Mouse (Mus musculus) forelimb bud, embryonic 11.5 days (tissue): ENCODE results near the gene Lpin3.

Experiments used
- DNase-seq: peaks from one replicate; pipeline ENCODE4 v3.0.0-alpha.2; 2012; ENCODE audit warnings: low read depth, low spot score

Gene Lpin3

DNA sequence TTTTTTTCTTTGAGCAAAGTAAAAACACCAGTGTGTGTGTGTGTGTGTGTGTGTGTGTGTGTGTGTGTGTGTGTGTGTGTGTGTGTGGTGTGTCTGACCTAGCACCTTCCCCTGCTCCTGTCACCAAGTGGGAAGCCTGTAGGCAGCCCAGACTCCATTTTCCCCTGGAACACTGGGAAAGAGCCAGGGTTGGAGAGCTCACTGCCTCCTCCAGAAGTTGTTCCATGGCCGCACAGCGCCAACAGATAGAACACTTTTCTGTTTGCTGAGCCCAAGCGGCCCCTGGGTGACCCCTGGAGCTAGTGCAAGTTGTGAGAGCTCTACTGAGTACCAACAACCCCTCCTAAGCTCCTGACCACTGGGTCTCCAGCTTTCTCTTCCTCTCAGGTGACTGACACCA is 52.5 kb downstream of the Lpin3 start:
- no peak for DNase-seq

GRCm38 (mm10) chr2:160933890-160934289 is 53.4 kb downstream of the Lpin3 start:
- no peak for DNase-seq

DNA sequence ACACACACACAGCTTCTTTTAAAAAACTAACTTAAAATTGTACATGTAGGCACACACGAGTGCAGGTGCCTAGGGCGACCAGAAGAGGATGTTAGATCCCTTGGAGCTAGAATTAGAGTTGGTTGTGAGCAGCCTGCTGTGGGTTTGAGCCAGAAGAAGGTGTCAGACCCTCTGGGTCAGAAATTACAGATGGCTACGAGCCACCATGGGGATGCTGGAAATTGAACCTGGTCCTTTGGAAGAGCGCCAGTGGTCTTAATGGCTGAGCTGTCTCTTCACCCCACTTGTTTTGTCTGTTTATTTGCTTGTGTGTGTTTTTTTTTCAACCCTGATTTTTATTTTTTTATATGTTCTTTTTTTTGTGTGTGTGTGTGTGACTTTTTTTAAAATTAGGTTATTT is 54.0 kb downstream of the Lpin3 start:
- no peak for DNase-seq

GRCm38 (mm10) chr2:160940930-160941709 is 60.6 kb downstream of the Lpin3 start:
- DNase-seq: no peak

GRCm38 (mm10) chr2:160942443-160942842 is 62.0 kb downstream of the Lpin3 start:
- DNase-seq: no peak

GRCm38 (mm10) chr2:160951595-160951994 is 71.1 kb downstream of the Lpin3 start:
- no peak for DNase-seq

GRCm38 (mm10) chr2:160953131-160953873 is 72.8 kb downstream of the Lpin3 start:
- DNase-seq: no peak

DNA sequence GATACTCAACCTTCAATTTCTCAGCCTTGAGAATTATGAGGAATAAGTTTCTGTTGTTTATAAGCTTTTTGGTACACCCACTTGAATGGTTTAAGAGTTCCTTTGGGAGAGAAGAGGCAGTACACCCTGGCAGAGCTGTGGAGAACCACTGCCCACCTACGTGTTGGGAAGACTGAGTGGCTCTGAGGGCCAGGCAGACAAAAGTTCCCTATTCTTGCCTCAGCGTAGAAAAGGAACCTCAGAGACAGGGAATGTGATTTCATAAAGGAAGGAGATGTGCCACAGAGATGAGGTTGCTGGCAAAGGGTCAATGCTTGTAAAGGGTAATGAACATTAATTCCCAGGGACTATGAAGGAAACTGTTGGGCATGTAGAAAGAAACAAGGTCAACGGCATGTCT is 74.1 kb downstream of the Lpin3 start:
- no peak for DNase-seq

DNA sequence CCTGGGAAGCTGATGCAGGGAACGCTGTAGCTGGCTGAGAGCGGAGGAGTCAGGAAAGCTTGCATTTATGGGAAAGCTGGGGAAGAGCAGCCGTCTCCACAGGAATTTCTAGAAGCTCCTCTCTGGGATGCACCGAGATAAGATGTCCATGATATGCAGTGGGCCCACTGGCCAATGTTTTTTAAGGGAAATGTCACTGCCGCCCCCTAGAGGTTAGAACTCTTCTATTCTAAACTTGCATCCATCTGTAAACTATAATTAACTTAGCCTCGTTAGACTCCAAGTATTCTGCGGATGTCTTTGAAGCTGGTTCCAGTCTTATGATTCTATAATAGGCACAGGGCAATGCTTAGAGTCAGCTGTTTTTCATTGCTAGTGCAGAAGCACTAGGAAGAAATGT is 74.9 kb downstream of the Lpin3 start:
- DNase-seq: peak; percentile 43
